Mouse (Mus musculus): ENCODE data around the gene Asxl2. TPM values are rescaled to one million over a fixed set of nuclear protein-coding genes. Genes with fewer than 3 reads are reported as not detected.
"Not testable (repeated sequence)": the region's sequence is repeated elsewhere in the genome, so short reads cannot be mapped to it uniquely, and the experiment has no call there.

Asxl2 gene
- total RNA-seq, 2 experiments from 2014 or later: 25.3 to 29.7 TPM

- DNase-seq (ENCODE audit: low spot score in 2 of 2): peak; percentile 27 to 69
Measured at GRCm38 (mm10) chr12:3427067-3427889, 621 bp downstream of the Asxl2 start.

GRCm38 (mm10) chr12:3427891-3428775, 1.5 kb downstream of the Asxl2 start:
- DNase-seq (ENCODE audit: low spot score in 2 of 2): no peak

- DNase-seq (ENCODE audit: low spot score in 2 of 2): no peak
Measured at GRCm38 (mm10) chr12:3429681-3430442, 3.2 kb downstream of the Asxl2 start.

GRCm38 (mm10) chr12:3430443-3430753, 3.7 kb downstream of the Asxl2 start:
- DNase-seq (ENCODE audit: low spot score in 2 of 2): no peak

GRCm38 (mm10) chr12:3430985-3431384, 4.3 kb downstream of the Asxl2 start:
- DNase-seq (ENCODE audit: low spot score in 2 of 2): no peak

GRCm38 (mm10) chr12:3433736-3434135, 7.1 kb downstream of the Asxl2 start:
- DNase-seq (ENCODE audit: low spot score in 2 of 2): no peak

- DNase-seq (ENCODE audit: low spot score in 2 of 2): no peak
Measured at GRCm38 (mm10) chr12:3436446-3436845, 9.8 kb downstream of the Asxl2 start.

- no peak for DNase-seq (ENCODE audit: low spot score in 2 of 2)
Measured at GRCm38 (mm10) chr12:3437815-3438214, 11.2 kb downstream of the Asxl2 start.

- DNase-seq (ENCODE audit: low spot score in 2 of 2): no peak
Measured at GRCm38 (mm10) chr12:3440916-3441315, 14.3 kb downstream of the Asxl2 start.

GRCm38 (mm10) chr12:3441361-3441760, 14.7 kb downstream of the Asxl2 start:
- DNase-seq (ENCODE audit: low spot score in 2 of 2): no peak

- DNase-seq (ENCODE audit: low spot score in 2 of 2): no peak
Measured at GRCm38 (mm10) chr12:3453554-3453953, 26.9 kb downstream of the Asxl2 start.

GRCm38 (mm10) chr12:3463087-3463486, 36.4 kb downstream of the Asxl2 start:
- no peak for DNase-seq (ENCODE audit: low spot score in 2 of 2)

GRCm38 (mm10) chr12:3499662-3500061, 73.0 kb downstream of the Asxl2 start:
- DNase-seq (ENCODE audit: low spot score in 2 of 2): no peak

- no peak for DNase-seq (ENCODE audit: low spot score in 2 of 2)
Measured at GRCm38 (mm10) chr12:3500071-3500470, 73.4 kb downstream of the Asxl2 start.

GRCm38 (mm10) chr12:3518665-3519297, 92.1 kb downstream of the Asxl2 start:
- DNase-seq (ENCODE audit: low spot score in 2 of 2): no peak

- not testable (repeated sequence) for DNase-seq (ENCODE audit: low spot score in 2 of 2)
Measured at GRCm38 (mm10) chr12:3521806-3522205, 95.1 kb downstream of the Asxl2 start.

- DNase-seq (ENCODE audit: low spot score in 2 of 2): no peak
Measured at GRCm38 (mm10) chr12:3525536-3525935, 98.9 kb downstream of the Asxl2 start.

GRCm38 (mm10) chr12:3535446-3535845, 108.8 kb downstream of the Asxl2 start:
- not testable (repeated sequence) for DNase-seq (ENCODE audit: low spot score in 2 of 2)

GRCm38 (mm10) chr12:3537616-3538015, 111.0 kb downstream of the Asxl2 start:
- DNase-seq (ENCODE audit: low spot score in 2 of 2): no peak

GRCm38 (mm10) chr12:3538036-3538435, 111.4 kb downstream of the Asxl2 start:
- DNase-seq (ENCODE audit: low spot score in 2 of 2): no peak

- no peak for DNase-seq (ENCODE audit: low spot score in 2 of 2)
Measured at GRCm38 (mm10) chr12:3539605-3540004, 112.9 kb downstream of the Asxl2 start.

Measured in gastrocnemius, postnatal 4 days (tissue).